ENCODE assay signal across 10 mouse cellular contexts in genomic region chr17:43707254-43707653, GRCm38 (mm10). TPM values are rescaled to one million over a fixed set of nuclear protein-coding genes. Genes with fewer than 3 reads are reported as not detected.
DNase-seq lines count a peak whose midpoint lies in the region; ATAC-seq and TF ChIP-seq lines count a peak whose summit lies in the region.
"Had no signal": no experiment of that assay in that cellular context is flagged by ENCODE, and none has a peak within 500 bp of the region (broad histone marks: within the 10 kb centered on the region; RNA-seq: fewer than 3 reads in every experiment).

No protein-coding gene starts in this region.

- H3K27ac ChIP-seq in heart, adult 2 months, result peak overlapping the region; percentile 30; the same call in 1 of the 2 replicates
- H3K27ac ChIP-seq in heart, embryonic 11.5 days (ENCODE audit: low read depth, low read length), result no peak overlapping the region
- H3K27ac ChIP-seq in lung, embryonic 14.5 days (ENCODE audit: low read depth), result no peak overlapping the region
- no peak overlapping the region for H3K27ac ChIP-seq in hindbrain, embryonic 10.5 days

- TF ChIP-seq POLR2A in heart, adult 2 months (IDR thresholded peaks at IDR 0.05; ENCODE audit: insufficient read depth, low read depth, low read length), result no peak

- H3K27me3 ChIP-seq in heart, adult 2 months (ENCODE audit: control insufficient read depth, insufficient read depth, low read length), result no peaks in the 10 kb centered on the region
- H3K27me3 ChIP-seq in heart, embryonic 11.5 days (ENCODE audit: control insufficient read depth, insufficient read depth, low read length), result no peaks in the 10 kb centered on the region
- no peaks in the 10 kb centered on the region for H3K27me3 ChIP-seq in lung, embryonic 14.5 days (ENCODE audit: insufficient read depth, low read length)
- no peaks in the 10 kb centered on the region for H3K27me3 ChIP-seq in hindbrain, embryonic 10.5 days (ENCODE audit: insufficient read depth, poor library complexity, severe bottlenecking)

- H3K9ac ChIP-seq in heart, adult 2 months (ENCODE audit: low read depth, low read length), result no peak overlapping the region
- no peak overlapping the region for H3K9ac ChIP-seq in heart, embryonic 11.5 days (ENCODE audit: low read depth, low read length)
- no peak overlapping the region for H3K9ac ChIP-seq in lung, embryonic 14.5 days

- peak; percentile 27 to 71 for DNase-seq in heart, adult 2 months
- peak; percentile 16 for DNase-seq in R1 (ENCODE audit: low read depth, low spot score)
- peak; percentile 58 to 78 for DNase-seq in heart, adult 9 months (ENCODE audit: low spot score in 2 of 2)
- DNase-seq in lung, embryonic 14.5 days, result peak; percentile 44
- no peak for DNase-seq in left cerebral cortex, adult 11 months (ENCODE audit: low spot score)
- no peak for DNase-seq in left cerebral cortex, postnatal 10 days (ENCODE audit: extremely low spot score in 1 of 2, low spot score in 2 of 2)
- DNase-seq in hindbrain, embryonic 10.5 days (ENCODE audit: low spot score), result no peak
- DNase-seq: right cerebral cortex, postnatal 25 days; thymus, adult 18-20 months had no signal

- 62% methylated on average over 3 of the region's 3 CpGs for WGBS in heart, adult 2 months
- 69% methylated on average over 3 of the region's 3 CpGs for WGBS in heart, embryonic 11.5 days (ENCODE audit: insufficient replicate concordance)
- 67% methylated on average over 3 of the region's 3 CpGs for WGBS in lung, embryonic 14.5 days
- 82% methylated on average over 3 of the region's 3 CpGs for WGBS in hindbrain, embryonic 10.5 days

- H3K4me1 ChIP-seq in heart, adult 2 months (ENCODE audit: control insufficient read depth, insufficient read depth, low read length), result no peaks in the 10 kb centered on the region; the same call in 1 of the 2 replicates
- H3K4me1 ChIP-seq in heart, embryonic 11.5 days (ENCODE audit: control insufficient read depth, insufficient read depth, low read length), result no peaks in the 10 kb centered on the region
- no peaks in the 10 kb centered on the region for H3K4me1 ChIP-seq in lung, embryonic 14.5 days (ENCODE audit: insufficient read depth)
- no peaks in the 10 kb centered on the region for H3K4me1 ChIP-seq in hindbrain, embryonic 10.5 days (replicated peaks)

- H3K4me3 ChIP-seq in heart, adult 2 months, result no peak overlapping the region
- H3K4me3 ChIP-seq in heart, embryonic 11.5 days (ENCODE audit: low read depth, low read length), result no peak overlapping the region
- no peak overlapping the region for H3K4me3 ChIP-seq in lung, embryonic 14.5 days (ENCODE audit: low read depth, low read length)
- no peak overlapping the region for H3K4me3 ChIP-seq in hindbrain, embryonic 10.5 days

- intact Hi-C loops in heart, adult 2 months (cut with DNase I), result no loop called here
- intact Hi-C loops in left cerebral cortex, postnatal 10 days (cut with DNase I), result no loop called here

- TF ChIP-seq CTCF in heart, adult 2 months (IDR thresholded peaks at IDR 0.05), result peak; percentile 57
- TF ChIP-seq CTCF in lung, embryonic 14.5 days (IDR thresholded peaks at IDR 0.05; ENCODE audit: low read depth), result peak; percentile 29; the same call in 1 of the 2 replicates

- no peak for ATAC-seq in heart, embryonic 11.5 days (replicated peaks; ENCODE audit: insufficient number of reproducible peaks, low FRiP score, low TSS enrichment)
- ATAC-seq in lung, embryonic 14.5 days (ENCODE audit: insufficient read depth), result no peak

- no peak overlapping the region for H3K4me2 ChIP-seq in heart, embryonic 11.5 days
- no peak overlapping the region for H3K4me2 ChIP-seq in lung, embryonic 14.5 days

- H3K9me3 ChIP-seq in heart, embryonic 11.5 days (replicated peaks; ENCODE audit: control insufficient read depth, low read length), result no peaks in the 10 kb centered on the region
- no peaks in the 10 kb centered on the region for H3K9me3 ChIP-seq in lung, embryonic 14.5 days (ENCODE audit: low read depth, low read length)
- H3K9me3 ChIP-seq in hindbrain, embryonic 10.5 days, result no peaks in the 10 kb centered on the region

- H3K79me2 ChIP-seq in heart, adult 2 months (replicated peaks; ENCODE audit: control insufficient read depth, insufficient read depth, low read length), result no peaks in the 10 kb centered on the region

- TF ChIP-seq EP300 in heart, adult 2 months (IDR thresholded peaks at IDR 0.05; ENCODE audit: insufficient read depth, low read depth, low read length), result no peak

- no peaks in the 10 kb centered on the region for H3K36me3 ChIP-seq in heart, adult 2 months (ENCODE audit: control insufficient read depth, insufficient read depth, low read length)
- peaks cover 3% of the 10 kb centered on the region; the same call in 1 of the 2 replicates for H3K36me3 ChIP-seq in heart, embryonic 11.5 days (ENCODE audit: control insufficient read depth, insufficient read depth, low read length)
- no peaks in the 10 kb centered on the region for H3K36me3 ChIP-seq in lung, embryonic 14.5 days (ENCODE audit: insufficient read depth)
- H3K36me3 ChIP-seq in hindbrain, embryonic 10.5 days, result peaks cover 10% of the 10 kb centered on the region

RNA-seq across cellular contexts. Expression of gene Cyp39a1, which starts 40.0 kb away (rescaled TPM):
- 1 to 10 TPM; 3.5 to 4.9 TPM for total RNA-seq in heart, adult 2 months (2021)
- 2.1 and 5.0 TPM in 2 replicates for polyA plus RNA-seq in heart, adult 2 months (2012; rRNA removed)
- polyA plus RNA-seq in heart, embryonic 11.5 days (2014; fragmentation: Nextera tagmentation; extraction: Ambion mirVana), result 18.6 and 22.5 TPM in 2 replicates
- polyA plus RNA-seq in lung, embryonic 14.5 days (2014; fragmentation: Nextera tagmentation; extraction: Ambion mirVana), result 30.5 and 32.2 TPM in 2 replicates
- 1 to 10 TPM; 1.4 to 1.7 TPM for total RNA-seq in left cerebral cortex, postnatal 10 days (2021)
- 28.2 and 37.9 TPM in 2 replicates for polyA plus RNA-seq in hindbrain, embryonic 10.5 days (2016; fragmentation: Nextera tagmentation; extraction: Ambion mirVana)

RNA-seq across cellular contexts. Expression of gene Slc25a27, which starts 40.2 kb away (rescaled TPM):
- 1 to 10 TPM; 2.2 to 2.3 TPM for total RNA-seq in heart, adult 2 months (2021)
- polyA plus RNA-seq in heart, adult 2 months (2012; rRNA removed), result 3.2 and 4.9 TPM in 2 replicates
- polyA plus RNA-seq in heart, embryonic 11.5 days (2014; fragmentation: Nextera tagmentation; extraction: Ambion mirVana), result 10.2 and 10.8 TPM in 2 replicates
- polyA plus RNA-seq in lung, embryonic 14.5 days (2014; fragmentation: Nextera tagmentation; extraction: Ambion mirVana), result 15.0 and 16.0 TPM in 2 replicates
- total RNA-seq in left cerebral cortex, postnatal 10 days (2021), result 10 to 100 TPM; 39.5 to 40.9 TPM
- polyA plus RNA-seq in hindbrain, embryonic 10.5 days (2016; fragmentation: Nextera tagmentation; extraction: Ambion mirVana), result 39.0 and 49.7 TPM in 2 replicates

Comparison
In these comparisons a context has a peak if more than half of its experiments do, and no peak if none do; other contexts are left out.
1. DNase-seq: peak in heart, adult 2 months (2 of 2), R1 (single experiment), heart, adult 9 months (2 of 2) and lung, embryonic 14.5 days (single experiment); none in left cerebral cortex, adult 11 months (single experiment), left cerebral cortex, postnatal 10 days (0 of 2) and hindbrain, embryonic 10.5 days (single experiment).